Comparison of ENCODE assay signal across 14 mouse cellular contexts in genomic region chr2:166290826-166291225, GRCm38 (mm10).
A peak's percentile ranks its signal among the peaks of the same experiment; 100 is the strongest.
DNase-seq lines count a peak whose midpoint lies in the region; ATAC-seq and TF ChIP-seq lines count a peak whose summit lies in the region.
"Had no signal": no experiment of that assay in that cellular context is flagged by ENCODE, and none has a peak within 500 bp of the region (broad histone marks: within the 10 kb centered on the region; RNA-seq: fewer than 3 reads in every experiment).

No protein-coding gene starts in this region.

- no peaks in the 10 kb centered on the region for H3K27me3 ChIP-seq in heart, embryonic 13.5 days (replicated peaks)
- H3K27me3 ChIP-seq in neural tube, embryonic 11.5 days (ENCODE audit: control insufficient read depth, insufficient read depth, low read length): no peaks in the 10 kb centered on the region
- 0 out of 2 replicates have a peak, but pooled peaks cover 3% of the 10 kb centered on the region for H3K27me3 ChIP-seq in hindbrain, postnatal 0 days (ENCODE audit: insufficient read depth, low read length)
- no peaks in the 10 kb centered on the region for H3K27me3 ChIP-seq in forebrain, embryonic 11.5 days (ENCODE audit: control insufficient read depth, insufficient read depth, low read length)

- H3K36me3 ChIP-seq in heart, embryonic 13.5 days: no peaks in the 10 kb centered on the region
- H3K36me3 ChIP-seq in neural tube, embryonic 11.5 days (ENCODE audit: control insufficient read depth, insufficient read depth, low read length): no peaks in the 10 kb centered on the region
- H3K36me3 ChIP-seq in hindbrain, postnatal 0 days (ENCODE audit: insufficient read depth, low read length): no peaks in the 10 kb centered on the region
- no peaks in the 10 kb centered on the region for H3K36me3 ChIP-seq in forebrain, embryonic 11.5 days (ENCODE audit: control insufficient read depth, insufficient read depth, low read length)
- H3K36me3 ChIP-seq: liver, embryonic 12.5 days had no signal

- H3K4me2 ChIP-seq in heart, embryonic 13.5 days: no peak overlapping the region
- 0 out of 2 replicates have a peak overlapping the region, but pooled peaks have one; percentile 3 for H3K4me2 ChIP-seq in neural tube, embryonic 11.5 days (ENCODE audit: low read depth)
- no peak overlapping the region for H3K4me2 ChIP-seq in hindbrain, postnatal 0 days (ENCODE audit: low read depth, low read length)
- H3K4me2 ChIP-seq in forebrain, embryonic 11.5 days (ENCODE audit: low read depth, low read length, severe bottlenecking): no peak overlapping the region
- H3K4me2 ChIP-seq: liver, embryonic 12.5 days had no signal

- peaks cover 32% of the 10 kb centered on the region for H3K4me1 ChIP-seq in heart, embryonic 13.5 days
- peaks cover 17% of the 10 kb centered on the region for H3K4me1 ChIP-seq in neural tube, embryonic 11.5 days (ENCODE audit: control insufficient read depth, insufficient read depth, low read length)
- no peaks in the 10 kb centered on the region for H3K4me1 ChIP-seq in hindbrain, postnatal 0 days (ENCODE audit: insufficient read depth, low read length)
- peaks cover 4% of the 10 kb centered on the region; the same call in 1 of the 2 replicates for H3K4me1 ChIP-seq in forebrain, embryonic 11.5 days (replicated peaks; ENCODE audit: control insufficient read depth, insufficient read depth, low read length)
- H3K4me1 ChIP-seq: liver, embryonic 12.5 days had no signal

- no peak for ATAC-seq in heart, embryonic 13.5 days (ENCODE audit: extremely low read depth, insufficient number of reproducible peaks, low FRiP score, low TSS enrichment)
- no peak for ATAC-seq in neural tube, embryonic 11.5 days (ENCODE audit: insufficient read depth, low FRiP score, low TSS enrichment)
- ATAC-seq in hindbrain, postnatal 0 days: no peak
- ATAC-seq in forebrain, embryonic 11.5 days (replicated peaks; ENCODE audit: low FRiP score): no peak
- ATAC-seq: liver, embryonic 12.5 days had no signal

- DNase-seq in heart, postnatal 36 days: no peak
- no peak for DNase-seq in neural tube, embryonic 11.5 days (ENCODE audit: low spot score)
- DNase-seq in neural tube, embryonic 10.5 days (ENCODE audit: extremely low spot score, low spot score): no peak
- no peak for DNase-seq in hindbrain, postnatal 0 days (ENCODE audit: low spot score)
- peak; percentile 57 for DNase-seq in retina, postnatal 1 day
- no peak for DNase-seq in forebrain, embryonic 11.5 days (ENCODE audit: low spot score)
- no peak for DNase-seq in testis, postnatal 14 days (ENCODE audit: low spot score)
- DNase-seq: cerebellum, postnatal 14 days; kidney, adult 11 months; right cerebral cortex, adult 18-20 months; thymus, postnatal 25 days had no signal

- WGBS in heart, embryonic 13.5 days: 43% methylated on average over 9 of the region's 9 CpGs
- 40% methylated on average over 9 of the region's 9 CpGs for WGBS in neural tube, embryonic 11.5 days
- WGBS in hindbrain, postnatal 0 days: 64% methylated on average over 9 of the region's 9 CpGs
- WGBS in forebrain, embryonic 11.5 days: 60% methylated on average over 9 of the region's 9 CpGs

- peak overlapping the region; percentile 51 for H3K27ac ChIP-seq in heart, embryonic 13.5 days (replicated peaks)
- H3K27ac ChIP-seq in neural tube, embryonic 11.5 days (ENCODE audit: low read depth, low read length): peak overlapping the region; percentile 63; the same call in 1 of the 2 replicates
- peak overlapping the region; percentile 8; the same call in 1 of the 2 replicates for H3K27ac ChIP-seq in hindbrain, postnatal 0 days
- H3K27ac ChIP-seq in forebrain, embryonic 11.5 days (ENCODE audit: low read depth, low read length): no peak overlapping the region
- H3K27ac ChIP-seq: liver, embryonic 12.5 days had no signal

- H3K9me3 ChIP-seq in heart, embryonic 13.5 days: no peaks in the 10 kb centered on the region
- no peaks in the 10 kb centered on the region for H3K9me3 ChIP-seq in neural tube, embryonic 11.5 days (ENCODE audit: control insufficient read depth, low read length)
- no peaks in the 10 kb centered on the region for H3K9me3 ChIP-seq in hindbrain, postnatal 0 days (ENCODE audit: low read length)
- no peaks in the 10 kb centered on the region for H3K9me3 ChIP-seq in forebrain, embryonic 11.5 days (ENCODE audit: control insufficient read depth, low read length)
- H3K9me3 ChIP-seq: liver, embryonic 12.5 days had no signal

- H3K9ac ChIP-seq in heart, embryonic 13.5 days: no peak overlapping the region
- no peak overlapping the region for H3K9ac ChIP-seq in neural tube, embryonic 11.5 days (ENCODE audit: low read length)
- no peak overlapping the region for H3K9ac ChIP-seq in hindbrain, postnatal 0 days (replicated peaks; ENCODE audit: low read length)
- H3K9ac ChIP-seq in forebrain, embryonic 11.5 days (ENCODE audit: low read length): no peak overlapping the region
- H3K9ac ChIP-seq: liver, embryonic 12.5 days had no signal

- intact Hi-C loops in heart, postnatal 36 days (cut with DNase I): no loop called here

- no peak for TF ChIP-seq CTCF in hindbrain, postnatal 0 days (IDR thresholded peaks at IDR 0.05; ENCODE audit: low read depth)

- H3K4me3 ChIP-seq in heart, embryonic 13.5 days: no peak overlapping the region
- H3K4me3 ChIP-seq in neural tube, embryonic 11.5 days (ENCODE audit: low read depth, low read length): no peak overlapping the region
- no peak overlapping the region for H3K4me3 ChIP-seq in hindbrain, postnatal 0 days (ENCODE audit: low read length)
- H3K4me3 ChIP-seq in forebrain, embryonic 11.5 days (ENCODE audit: low read depth, low read length): no peak overlapping the region
- H3K4me3 ChIP-seq: erythroblast, embryonic 14.5 days; liver, embryonic 12.5 days had no signal
